Mouse (Mus musculus): ENCODE results near the gene Fyn.

GRCm38 (mm10) chr10:39339189-39339968 lies 29.3 kb upstream of the Fyn start:
- TF ChIP-seq EP300 (IDR thresholded peaks at IDR 0.05; ENCODE audit: low read depth) (no peak), CTCF (IDR thresholded peaks at IDR 0.05; ENCODE audit: low read depth) (no peak)
